Mouse (Mus musculus): ENCODE data around the gene Igfl3. TPM values are rescaled to one million over a fixed set of nuclear protein-coding genes. Genes with fewer than 3 reads are reported as not detected.

The Igfl3 gene
- polyA plus RNA-seq (2015; fragmentation: Nextera tagmentation; extraction: Ambion mirVana), result not detected in 2 replicates

GRCm38 (mm10) chr7:18176194-18176593 lies at the start of gene Igfl3:
Gene Igfl3, plus strand, starts transcription at chr7:18176494.
- no peak within 1 kb of the TSS for H3K9ac ChIP-seq (ENCODE audit: low read depth, low read length)
- no peak for TF ChIP-seq CTCF (IDR thresholded peaks at IDR 0.05; ENCODE audit: low read depth)
- no peak for ATAC-seq

GRCm38 (mm10) chr7:18210938-18211337 lies 34.6 kb downstream of the Igfl3 start:
- Histone ChIP-seq H3K27me3 (replicated peaks; ENCODE audit: control insufficient read depth, insufficient read depth, low read length) (no peaks in the 10 kb centered on the region), H3K4me3 (ENCODE audit: low read depth, low read length) (no peak overlapping the region), H3K4me1 (replicated peaks; ENCODE audit: control insufficient read depth, insufficient read depth, low read length) (no peaks in the 10 kb centered on the region), H3K27ac (ENCODE audit: low read depth, low read length) (no peak overlapping the region), H3K36me3 (ENCODE audit: control insufficient read depth, insufficient read depth) (no peaks in the 10 kb centered on the region), H3K4me2 (replicated peaks; ENCODE audit: low read depth) (no peak overlapping the region), H3K9me3 (ENCODE audit: control insufficient read depth) (no peaks in the 10 kb centered on the region), H3K9ac (ENCODE audit: low read depth, low read length) (no peak overlapping the region)
- ATAC-seq, result no peak
- peak; percentile 71 for TF ChIP-seq CTCF (IDR thresholded peaks at IDR 0.05; ENCODE audit: low read depth)
- WGBS, result 9% methylated on average over 9 of the region's 9 CpGs

More at GRCm38 (mm10) chr7:18176194-18176593, at the start of gene Igfl3:
- H3K4me3 ChIP-seq (ENCODE audit: low read depth, low read length), result no peak within 1 kb of the TSS
- no peaks in the 10 kb centered on the region for H3K36me3 ChIP-seq (ENCODE audit: control insufficient read depth, insufficient read depth)
- no peaks in the 10 kb centered on the region for H3K4me1 ChIP-seq (replicated peaks; ENCODE audit: control insufficient read depth, insufficient read depth, low read length)
- no peak within 1 kb of the TSS for H3K27ac ChIP-seq (ENCODE audit: low read depth, low read length)
- H3K27me3 ChIP-seq (replicated peaks; ENCODE audit: control insufficient read depth, insufficient read depth, low read length), result no peaks in the 10 kb centered on the region
- H3K9me3 ChIP-seq (ENCODE audit: control insufficient read depth), result no peaks in the 10 kb centered on the region
- H3K4me2 ChIP-seq (replicated peaks; ENCODE audit: low read depth), result no peak within 1 kb of the TSS

DNA sequence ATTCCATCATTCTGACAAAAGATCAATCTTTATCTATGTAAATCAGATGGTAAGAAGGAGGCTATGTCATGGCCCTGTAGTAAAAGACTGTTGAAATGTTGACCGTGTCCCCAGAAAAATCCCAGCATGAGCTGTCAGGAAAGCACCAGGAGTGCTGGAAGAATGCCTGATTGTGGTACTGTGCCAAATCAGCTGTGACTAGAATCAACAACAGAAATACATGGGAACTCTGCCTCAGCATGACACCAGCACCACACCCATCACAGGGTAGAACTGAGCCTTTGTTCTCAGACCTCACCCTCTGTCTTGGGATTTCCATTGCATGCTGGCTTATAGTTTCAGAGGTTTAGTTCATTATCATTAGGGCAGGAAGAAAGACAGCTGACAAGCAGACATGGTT lies 38.4 kb downstream of the Igfl3 start:
- Histone ChIP-seq H3K4me3 (ENCODE audit: low read depth, low read length) (no peak overlapping the region), H3K9me3 (ENCODE audit: control insufficient read depth) (no peaks in the 10 kb centered on the region), H3K36me3 (ENCODE audit: control insufficient read depth, insufficient read depth) (no peaks in the 10 kb centered on the region), H3K9ac (ENCODE audit: low read depth, low read length) (no peak overlapping the region), H3K4me2 (replicated peaks; ENCODE audit: low read depth) (no peak overlapping the region), H3K27me3 (replicated peaks; ENCODE audit: control insufficient read depth, insufficient read depth, low read length) (no peaks in the 10 kb centered on the region), H3K27ac (ENCODE audit: low read depth, low read length) (no peak overlapping the region), H3K4me1 (replicated peaks; ENCODE audit: control insufficient read depth, insufficient read depth, low read length) (no peaks in the 10 kb centered on the region)
- no peak for ATAC-seq
- TF ChIP-seq CTCF (IDR thresholded peaks at IDR 0.05; ENCODE audit: low read depth), result no peak
- 53% methylated on average over 1 of the region's 1 CpGs for WGBS

Other genes starting within 250 kb of the Igfl3 start
- not detected in 2 replicates for gene Ceacam11, start 204.4 kb upstream of the Igfl3 start, polyA plus RNA-seq (2015; fragmentation: Nextera tagmentation; extraction: Ambion mirVana)
- 0.16 TPM in 1 of 2 replicates, not detected in the other for gene Ceacam13, start 166.6 kb upstream of the Igfl3 start, polyA plus RNA-seq (2015; fragmentation: Nextera tagmentation; extraction: Ambion mirVana)
- gene Ceacam12, start 110.6 kb upstream of the Igfl3 start, polyA plus RNA-seq (2015; fragmentation: Nextera tagmentation; extraction: Ambion mirVana), result 0.16 TPM in 1 of 2 replicates, not detected in the other
- gene Mill1, start 68.9 kb downstream of the Igfl3 start, polyA plus RNA-seq (2015; fragmentation: Nextera tagmentation; extraction: Ambion mirVana), result not detected in 2 replicates
- gene Psg18, start 178.5 kb downstream of the Igfl3 start, polyA plus RNA-seq (2015; fragmentation: Nextera tagmentation; extraction: Ambion mirVana), result 0.23 and 0.24 TPM in 2 replicates

Data from intestine, postnatal 0 days (tissue).